Mouse (Mus musculus): Measurements from ENCODE around the gene Trabd2b. TPM values are rescaled to one million over a fixed set of nuclear protein-coding genes. Genes with fewer than 3 reads are reported as not detected.

Gene Trabd2b
- polyA plus RNA-seq, 1 experiment from 2014 or later = 2.4 TPM

DNA sequence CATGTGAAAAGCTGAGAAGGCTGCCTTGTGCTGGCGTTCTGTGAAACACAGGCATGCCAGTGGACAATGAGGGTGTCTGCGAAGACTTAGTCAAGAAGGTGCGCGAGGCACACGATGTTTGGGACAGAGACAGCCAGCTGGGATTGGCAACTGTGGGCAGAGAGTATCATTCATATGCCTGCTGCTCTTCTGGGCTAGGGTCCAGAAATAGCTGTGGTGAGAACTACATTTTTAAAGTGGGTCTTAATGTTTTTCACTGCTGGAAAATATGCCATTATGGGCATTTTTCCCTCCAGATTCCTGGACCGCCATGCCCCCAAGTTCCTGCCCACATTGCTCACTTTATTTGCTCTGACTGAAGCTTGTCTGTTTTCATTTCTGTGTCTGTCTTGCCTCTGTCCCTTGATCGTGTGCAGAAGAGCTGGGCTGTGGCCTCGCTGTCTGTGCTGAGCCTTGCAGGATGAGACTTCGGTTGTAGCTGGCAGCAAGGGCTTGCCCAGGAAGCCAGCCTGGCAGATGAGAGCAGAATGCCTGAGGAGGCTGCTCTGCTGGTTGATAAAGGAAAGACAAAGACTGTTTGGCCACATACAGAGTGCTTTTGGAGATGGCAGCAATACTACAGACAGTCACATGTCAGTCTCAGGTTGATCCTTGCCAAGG is 42.0 kb downstream of the Trabd2b start:
- Histone ChIP-seq H3K9ac (no peak overlapping the region), H3K27ac (no peak overlapping the region), H3K4me3 (no peak overlapping the region), H3K9me3 (replicated peaks) (no peaks in the 10 kb centered on the region), H3K36me3 (no peaks in the 10 kb centered on the region), H3K27me3 (no peaks in the 10 kb centered on the region), H3K4me2 (no peak overlapping the region), H3K4me1 (replicated peaks) (peaks cover 11% of the 10 kb centered on the region)
- WGBS = 74% methylated on average over 9 of the region's 9 CpGs
- ATAC-seq (replicated peaks; ENCODE audit: insufficient number of reproducible peaks, insufficient read depth, low FRiP score, low read depth) = no peak

DNA sequence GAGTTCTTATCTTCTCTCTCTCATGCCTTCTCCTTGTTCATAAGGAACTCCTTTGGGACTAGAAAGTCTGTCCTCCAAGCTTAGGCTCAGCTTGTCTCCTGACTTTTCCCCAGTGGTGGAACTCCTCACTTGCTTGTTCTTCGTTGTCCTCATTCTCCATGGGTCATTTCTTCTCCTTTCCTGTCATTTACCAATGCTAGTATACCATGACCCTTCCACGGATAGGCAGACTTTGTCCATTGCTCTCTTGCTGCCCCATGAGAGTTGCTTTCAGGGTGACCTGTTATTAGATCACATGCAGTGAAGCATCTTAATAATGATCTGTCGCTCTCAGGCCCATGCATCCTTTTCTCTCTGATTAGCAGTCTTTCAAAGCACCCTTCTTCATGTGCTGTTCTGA is 46.6 kb downstream of the Trabd2b start:
- Histone ChIP-seq H3K4me2 (no peak overlapping the region), H3K4me3 (no peak overlapping the region), H3K9me3 (replicated peaks) (no peaks in the 10 kb centered on the region), H3K9ac (no peak overlapping the region), H3K27me3 (no peaks in the 10 kb centered on the region), H3K27ac (no peak overlapping the region), H3K4me1 (replicated peaks) (peaks cover 22% of the 10 kb centered on the region), H3K36me3 (no peaks in the 10 kb centered on the region)
- no peak for ATAC-seq (replicated peaks; ENCODE audit: insufficient number of reproducible peaks, insufficient read depth, low FRiP score, low read depth)
- 84% methylated on average over 3 of the region's 3 CpGs for WGBS

DNA sequence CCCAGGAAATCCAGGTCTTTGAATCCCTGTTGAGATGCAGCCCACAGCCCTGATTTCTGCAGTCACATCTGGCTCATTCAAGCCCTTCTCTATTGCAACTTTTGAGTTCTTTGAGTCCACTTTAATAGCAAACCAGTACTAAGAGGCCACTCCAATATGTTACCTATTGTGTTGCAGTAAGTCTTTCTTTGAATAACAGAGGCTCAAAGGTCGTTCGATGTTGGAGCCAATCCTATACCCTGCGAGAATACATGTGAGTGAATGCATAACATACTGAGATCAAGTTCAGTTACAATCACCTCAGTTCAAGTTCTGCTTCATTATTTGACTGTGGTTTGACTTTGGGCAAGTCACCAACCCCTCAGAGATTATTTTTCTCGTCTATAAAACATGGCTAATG is 47.5 kb downstream of the Trabd2b start:
- no peaks in the 10 kb centered on the region for H3K27me3 ChIP-seq
- no peaks in the 10 kb centered on the region for H3K9me3 ChIP-seq (replicated peaks)
- peaks cover 15% of the 10 kb centered on the region for H3K4me1 ChIP-seq (replicated peaks)
- 82% methylated on average over 4 of the region's 4 CpGs for WGBS
- no peaks in the 10 kb centered on the region for H3K36me3 ChIP-seq
- H3K9ac ChIP-seq = no peak overlapping the region
- H3K4me2 ChIP-seq = no peak overlapping the region
- H3K27ac ChIP-seq = no peak overlapping the region
- no peak overlapping the region for H3K4me3 ChIP-seq
- ATAC-seq (replicated peaks; ENCODE audit: insufficient number of reproducible peaks, insufficient read depth, low FRiP score, low read depth) = no peak

DNA sequence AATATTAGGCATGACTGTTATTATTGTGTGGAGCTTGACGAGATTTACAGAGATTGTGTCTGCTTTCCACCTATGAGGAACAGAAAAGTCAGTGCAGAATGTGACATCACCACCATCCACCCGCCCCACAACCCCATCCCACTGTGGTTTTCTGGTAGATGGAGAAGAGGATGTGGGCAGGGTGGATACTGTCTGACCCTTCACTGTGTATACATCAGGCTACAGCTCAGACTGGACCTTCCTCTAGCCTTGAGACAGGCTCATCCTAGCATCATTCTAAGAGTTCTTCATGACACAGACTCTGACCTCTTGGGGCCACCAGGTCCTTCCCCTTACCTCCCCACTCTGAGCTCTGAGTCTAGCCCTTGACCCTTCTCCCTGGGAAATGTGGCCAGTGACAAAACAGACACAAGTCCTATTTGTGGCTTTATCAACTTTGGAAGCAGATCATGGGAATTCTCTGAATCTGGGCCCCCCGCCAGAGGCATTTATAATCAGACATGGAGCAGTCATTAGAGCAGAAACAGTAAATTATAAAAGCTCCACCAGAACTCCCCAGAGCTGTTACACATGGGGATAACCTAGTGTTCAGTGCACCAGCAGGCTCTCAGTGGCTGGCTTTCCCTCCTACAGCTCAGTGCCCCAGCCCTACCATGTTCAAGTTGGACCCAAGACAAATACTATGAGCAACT is 48.1 kb downstream of the Trabd2b start:
- Histone ChIP-seq H3K4me3 (no peak overlapping the region), H3K36me3 (no peaks in the 10 kb centered on the region), H3K27ac (peak overlapping the region; percentile 60), H3K4me1 (replicated peaks) (peaks cover 19% of the 10 kb centered on the region), H3K9ac (no peak overlapping the region), H3K27me3 (no peaks in the 10 kb centered on the region), H3K4me2 (no peak overlapping the region), H3K9me3 (replicated peaks) (no peaks in the 10 kb centered on the region)
- 57% methylated on average over 3 of the region's 3 CpGs for WGBS
- ATAC-seq (replicated peaks; ENCODE audit: insufficient number of reproducible peaks, insufficient read depth, low FRiP score, low read depth) = peak; percentile 29; the same call in 1 of the 2 replicates

DNA sequence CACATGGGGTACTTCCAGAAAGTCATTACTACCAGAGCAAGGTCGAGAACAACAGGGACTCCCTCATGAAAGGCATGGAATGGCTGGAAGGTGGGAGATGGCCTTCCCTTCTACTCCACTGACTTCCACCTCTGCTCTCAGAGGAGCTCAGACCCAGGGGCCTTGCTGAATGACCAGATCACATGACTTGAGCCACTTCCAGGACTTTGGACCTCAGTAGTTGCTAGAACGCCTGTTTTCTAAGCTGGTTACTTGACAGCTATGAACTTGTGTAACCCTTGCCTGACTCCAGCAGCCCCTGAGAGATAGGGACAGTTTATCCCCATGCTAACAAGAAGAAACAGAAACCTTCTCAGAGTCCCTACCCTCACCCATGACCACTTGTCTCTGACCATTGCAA is 50.6 kb downstream of the Trabd2b start:
- WGBS = 83% methylated on average over 2 of the region's 2 CpGs
- ATAC-seq (replicated peaks; ENCODE audit: insufficient number of reproducible peaks, insufficient read depth, low FRiP score, low read depth) = no peak
- H3K4me1 ChIP-seq (replicated peaks) = peaks cover 35% of the 10 kb centered on the region
- no peak overlapping the region for H3K27ac ChIP-seq
- no peaks in the 10 kb centered on the region for H3K27me3 ChIP-seq
- no peaks in the 10 kb centered on the region for H3K9me3 ChIP-seq (replicated peaks)
- no peak overlapping the region for H3K4me3 ChIP-seq
- no peak overlapping the region for H3K4me2 ChIP-seq
- no peak overlapping the region for H3K9ac ChIP-seq
- H3K36me3 ChIP-seq = no peaks in the 10 kb centered on the region

DNA sequence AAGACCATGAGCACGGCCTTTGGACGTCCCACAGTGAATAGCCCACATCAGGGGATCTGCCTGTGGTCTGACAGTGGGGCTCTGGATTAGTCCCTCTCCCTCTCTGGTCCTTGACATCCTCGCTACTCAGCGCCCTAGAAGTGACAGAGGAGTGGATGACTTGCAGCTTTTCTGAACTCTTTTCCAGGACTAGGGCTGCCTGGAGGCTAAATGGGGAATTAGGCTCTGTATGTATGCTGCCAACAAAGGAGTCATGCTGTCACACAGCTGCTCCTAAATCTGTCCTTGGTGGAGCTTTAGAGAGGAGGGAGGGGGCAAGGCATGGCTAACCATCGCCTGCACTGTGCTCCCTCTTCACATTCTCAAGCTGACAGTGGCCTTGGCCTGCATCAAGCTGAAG is 53.1 kb downstream of the Trabd2b start:
- no peak overlapping the region for H3K4me3 ChIP-seq
- no peaks in the 10 kb centered on the region for H3K9me3 ChIP-seq (replicated peaks)
- 52% methylated on average over 5 of the region's 5 CpGs for whole genome bisulfite sequencing
- H3K4me2 ChIP-seq = no peak overlapping the region
- no peak overlapping the region for H3K9ac ChIP-seq
- no peaks in the 10 kb centered on the region for H3K36me3 ChIP-seq
- peak; percentile 31 for ATAC-seq (replicated peaks; ENCODE audit: insufficient number of reproducible peaks, insufficient read depth, low FRiP score, low read depth)
- H3K27me3 ChIP-seq = no peaks in the 10 kb centered on the region
- H3K27ac ChIP-seq = peak overlapping the region; percentile 78
- H3K4me1 ChIP-seq (replicated peaks) = peaks cover 30% of the 10 kb centered on the region

DNA sequence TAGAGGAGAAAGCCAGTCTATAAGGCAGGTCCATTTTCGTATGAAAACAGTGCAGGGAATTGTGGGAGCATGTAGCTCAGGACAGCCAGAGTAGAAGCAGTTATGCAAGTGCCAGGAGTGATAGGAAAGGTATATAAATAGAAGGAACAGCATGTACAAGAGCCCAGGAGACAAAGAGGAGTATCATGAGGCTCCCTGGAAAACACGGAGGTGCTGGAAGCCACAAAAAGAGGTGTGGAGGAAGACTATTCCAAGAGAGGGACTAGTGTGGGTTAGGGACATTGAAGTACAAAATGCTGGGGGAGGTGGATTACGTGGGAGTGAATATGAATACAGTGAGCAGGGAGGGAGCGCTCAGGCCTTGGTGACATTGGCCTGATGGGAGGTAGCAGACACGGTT is 53.9 kb downstream of the Trabd2b start:
- Histone ChIP-seq H3K9me3 (replicated peaks) (no peaks in the 10 kb centered on the region), H3K4me1 (replicated peaks) (peaks cover 25% of the 10 kb centered on the region), H3K36me3 (no peaks in the 10 kb centered on the region), H3K27me3 (no peaks in the 10 kb centered on the region), H3K4me3 (no peak overlapping the region), H3K9ac (no peak overlapping the region), H3K27ac (peak overlapping the region; percentile 78), H3K4me2 (no peak overlapping the region)
- peak; percentile 62 for ATAC-seq (replicated peaks; ENCODE audit: insufficient number of reproducible peaks, insufficient read depth, low FRiP score, low read depth)
- WGBS = 53% methylated on average over 5 of the region's 5 CpGs

DNA sequence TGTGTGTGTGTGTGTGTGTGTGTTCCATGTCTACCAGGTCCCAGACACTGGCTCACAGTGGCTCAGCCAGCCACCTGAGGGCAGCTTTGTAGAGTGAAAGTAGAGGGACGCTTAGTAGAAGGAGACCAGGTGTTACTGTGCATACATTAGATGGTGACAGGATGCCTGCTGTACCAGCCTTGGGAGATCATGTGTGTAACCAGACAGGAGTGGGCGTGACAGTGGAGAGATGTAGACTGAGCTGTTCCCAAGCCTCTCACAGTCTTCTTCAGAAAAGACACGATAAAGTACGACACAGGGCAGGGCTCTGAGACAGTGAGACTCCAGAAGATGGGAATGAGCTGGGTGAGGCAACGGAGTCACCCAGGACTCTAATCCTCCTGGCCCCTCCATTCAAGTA is 54.6 kb downstream of the Trabd2b start:
- no peaks in the 10 kb centered on the region for H3K9me3 ChIP-seq (replicated peaks)
- no peaks in the 10 kb centered on the region for H3K27me3 ChIP-seq
- H3K36me3 ChIP-seq = no peaks in the 10 kb centered on the region
- no peak overlapping the region for H3K9ac ChIP-seq
- H3K4me3 ChIP-seq = no peak overlapping the region
- 69% methylated on average over 5 of the region's 5 CpGs for WGBS
- no peak overlapping the region for H3K4me2 ChIP-seq
- 0 out of 2 replicates have a peak overlapping the region, but pooled peaks have one; percentile 8 for H3K27ac ChIP-seq
- peaks cover 32% of the 10 kb centered on the region for H3K4me1 ChIP-seq (replicated peaks)
- no peak; the same call in 1 of the 2 replicates for ATAC-seq (replicated peaks; ENCODE audit: insufficient number of reproducible peaks, insufficient read depth, low FRiP score, low read depth)

DNA sequence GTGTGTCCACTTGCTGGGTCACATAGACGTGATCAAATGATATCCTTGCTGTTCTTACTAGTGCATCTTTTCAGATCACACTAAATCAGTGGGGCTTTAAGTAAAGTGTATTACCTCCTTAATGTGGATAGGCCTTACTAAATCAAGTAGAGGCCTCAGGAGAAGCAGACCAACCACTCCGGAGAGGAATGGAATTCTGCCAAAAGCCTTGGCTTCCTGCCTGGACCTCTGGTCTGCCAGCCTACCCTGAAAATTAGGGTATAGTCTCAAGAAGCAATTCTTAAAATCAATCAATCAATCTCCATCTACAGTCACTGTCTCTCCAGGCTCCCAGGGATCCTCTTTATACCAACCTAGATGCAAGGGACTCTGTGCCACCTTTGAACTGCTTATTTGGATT is 59.1 kb downstream of the Trabd2b start:
- no peaks in the 10 kb centered on the region for H3K9me3 ChIP-seq (replicated peaks)
- H3K9ac ChIP-seq = no peak overlapping the region
- no peaks in the 10 kb centered on the region for H3K36me3 ChIP-seq
- peaks cover 42% of the 10 kb centered on the region for H3K4me1 ChIP-seq (replicated peaks)
- H3K4me2 ChIP-seq = no peak overlapping the region
- no peak for ATAC-seq (replicated peaks; ENCODE audit: insufficient number of reproducible peaks, insufficient read depth, low FRiP score, low read depth)
- no peak overlapping the region for H3K4me3 ChIP-seq
- H3K27me3 ChIP-seq = peaks cover 13% of the 10 kb centered on the region
- whole genome bisulfite sequencing = 34% methylated on average over 2 of the region's 2 CpGs
- H3K27ac ChIP-seq = no peak overlapping the region

DNA sequence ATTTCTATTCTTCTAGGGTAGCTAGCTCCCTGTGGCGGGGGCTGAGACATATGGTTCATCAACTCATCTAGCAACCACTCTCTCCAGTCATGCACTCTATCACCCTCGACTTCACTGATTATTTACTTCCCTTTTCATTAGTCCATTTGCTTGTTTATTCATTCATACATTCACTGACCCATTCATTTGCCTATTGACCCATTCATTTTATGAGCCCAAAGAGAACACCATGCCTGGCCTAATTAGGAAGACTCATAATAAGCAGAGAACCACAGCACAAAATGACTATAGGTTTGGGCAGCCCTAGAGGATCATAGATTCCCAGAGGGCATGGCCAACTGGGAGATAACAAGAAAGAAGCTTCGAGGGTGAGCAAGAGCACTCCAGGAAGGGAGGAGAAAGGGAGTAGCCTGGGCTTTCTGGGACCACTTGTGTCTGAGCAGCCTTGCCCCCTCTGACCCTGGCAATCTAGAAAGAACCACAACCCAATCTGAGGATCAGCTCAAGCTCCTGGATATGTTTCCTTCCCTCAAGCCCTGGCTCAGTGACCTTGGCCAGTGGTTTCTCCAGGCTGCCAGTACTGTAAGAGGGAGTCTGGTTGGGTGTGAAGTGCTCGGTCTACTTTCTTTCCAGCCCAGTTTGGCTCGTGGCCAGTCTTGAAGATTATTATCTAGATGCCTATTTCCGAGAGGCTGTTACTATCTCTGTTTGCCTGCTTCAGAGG is 61.0 kb downstream of the Trabd2b start:
- 28% methylated on average over 6 of the region's 6 CpGs for WGBS
- H3K4me2 ChIP-seq = peak overlapping the region; percentile 1; the same call in 1 of the 2 replicates
- peaks cover 40% of the 10 kb centered on the region for H3K4me1 ChIP-seq (replicated peaks)
- H3K27ac ChIP-seq = peak overlapping the region; percentile 25; the same call in 1 of the 2 replicates
- no peak overlapping the region for H3K9ac ChIP-seq
- H3K4me3 ChIP-seq = no peak overlapping the region
- no peak for ATAC-seq (replicated peaks; ENCODE audit: insufficient number of reproducible peaks, insufficient read depth, low FRiP score, low read depth)
- H3K36me3 ChIP-seq = no peaks in the 10 kb centered on the region
- peaks cover 26% of the 10 kb centered on the region for H3K27me3 ChIP-seq
- no peaks in the 10 kb centered on the region for H3K9me3 ChIP-seq (replicated peaks)

DNA sequence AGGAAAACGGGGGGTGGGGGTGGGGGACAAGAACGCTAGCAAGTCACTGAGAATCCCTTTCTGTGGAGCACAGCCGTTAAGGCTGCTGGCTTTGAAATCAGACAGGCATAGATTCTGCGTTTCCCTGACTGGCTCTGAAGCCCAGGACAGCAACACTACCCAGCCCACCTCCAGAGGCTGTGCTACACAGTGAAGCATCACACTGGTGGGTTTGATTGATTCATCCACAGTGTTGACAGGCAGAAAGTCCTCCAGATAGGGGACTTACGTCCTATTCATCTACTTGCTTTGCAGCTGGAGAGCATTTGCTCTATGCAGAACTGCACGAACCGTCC is 61.5 kb downstream of the Trabd2b start:
- Histone ChIP-seq H3K9me3 (replicated peaks) (no peaks in the 10 kb centered on the region), H3K27ac (peak overlapping the region; percentile 25; the same call in 1 of the 2 replicates), H3K27me3 (peaks cover 28% of the 10 kb centered on the region), H3K4me2 (peak overlapping the region; percentile 1; the same call in 1 of the 2 replicates), H3K4me1 (replicated peaks) (peaks cover 40% of the 10 kb centered on the region), H3K9ac (no peak overlapping the region), H3K4me3 (no peak overlapping the region), H3K36me3 (no peaks in the 10 kb centered on the region)
- WGBS = 14% methylated on average over 7 of the region's 7 CpGs
- ATAC-seq (replicated peaks; ENCODE audit: insufficient number of reproducible peaks, insufficient read depth, low FRiP score, low read depth) = no peak

All from heart, embryonic 15.5 days (tissue).